Mouse (Mus musculus) Patski (cell line): ENCODE data around the gene Smim20. TPM values are rescaled to one million over a fixed set of nuclear protein-coding genes. Genes with fewer than 3 reads are reported as not detected.

Source experiments
- ATAC-seq: fragments of 100-300 bp; one replicate; pipeline ENCODE4 v1.8.0; 2021
- CTCF ChIA-PET: fragments of 350-600 bp; sonication (Branson Sonifier 250); formaldehyde crosslinking; loops from one replicate; lab custom pipeline; 2022; ENCODE audit warnings: inconsistent platforms; lab: Charles Lee
- POLR2A ChIA-PET: fragments of 350-600 bp; sonication (Branson Sonifier 250); formaldehyde crosslinking; loops from one replicate; lab custom pipeline; 2022; ENCODE audit warnings: antibody characterized with exemption, inconsistent platforms; lab: Charles Lee
- DNase-seq: peaks from one replicate; pipeline ENCODE4 v3.0.0-alpha.2; 2011; ENCODE audit warnings: low read depth, low spot score
- H3K27me3 ChIP-seq: fragments of 371-371 bp; one replicate; pipeline ENCODE4 v1.5.1; 2021
- CTCF ChIP-seq: fragments of 100-300 bp; IDR thresholded peaks from one replicate; pipeline ENCODE4 v1.5.1; 2021
- in situ Hi-C: fragments of 300-500 bp; cut with MboI; formaldehyde crosslinking; loops from 3 replicates; pipeline ENCODE4 v1.11.1; 2018; ENCODE audit warnings: low pct_unique_long_range_greater_than_20kb, mixed read lengths
- polyA plus RNA-seq: library from polyadenylated mRNA; unstranded; gene quantifications from one replicate; pipeline ENCODE4 v1.2.3, GENCODE M21; 2021

Smim20 gene
- polyA plus RNA-seq, 1 experiment from 2014 or later, result 91.7 TPM

GRCm38 (mm10) chr5:53304936-53305335 is 38.1 kb downstream of the Smim20 start:
- no peak for DNase-seq
- POLR2A ChIA-PET, result interaction anchor here (0.7 kb wide), 1 partner anchor 227 kb away, joined by 5 read pairs; no protein-coding TSS in a partner anchor
- no peaks in the 10 kb centered on the region for H3K27me3 ChIP-seq
- CTCF ChIA-PET, result no interaction called here
- no peak for TF ChIP-seq CTCF
- in situ Hi-C loops, result no loop called here
- no peak for ATAC-seq

DNA sequence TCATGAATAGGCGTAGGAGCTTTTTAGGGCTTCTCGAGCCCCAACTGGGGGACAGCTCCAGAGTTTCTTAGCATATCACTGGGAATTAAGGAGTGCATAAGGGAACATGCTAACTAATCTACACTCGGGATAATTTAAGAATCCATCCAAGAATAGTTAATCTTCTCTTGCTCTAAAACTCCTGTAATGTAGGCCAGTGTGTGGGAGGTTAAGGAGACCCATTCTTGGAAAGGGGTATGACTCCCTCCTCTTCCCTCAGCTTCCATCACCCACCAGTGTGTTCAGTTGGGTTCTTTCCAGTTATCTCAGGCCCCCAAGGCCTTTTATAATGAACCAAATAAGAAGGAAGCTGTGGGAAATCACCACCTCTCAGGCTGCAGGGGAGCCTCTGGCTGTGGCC is 40.0 kb downstream of the Smim20 start:
- ChIA-PET CTCF (interaction anchor here (0.9 kb wide), 1 partner anchor 15 kb away, joined by 5 read pairs; no protein-coding TSS in a partner anchor), POLR2A (no interaction called here)
- in situ Hi-C loops, result no loop called here
- no peaks in the 10 kb centered on the region for H3K27me3 ChIP-seq
- DNase-seq, result no peak
- no peak for ATAC-seq
- no peak for TF ChIP-seq CTCF

DNA sequence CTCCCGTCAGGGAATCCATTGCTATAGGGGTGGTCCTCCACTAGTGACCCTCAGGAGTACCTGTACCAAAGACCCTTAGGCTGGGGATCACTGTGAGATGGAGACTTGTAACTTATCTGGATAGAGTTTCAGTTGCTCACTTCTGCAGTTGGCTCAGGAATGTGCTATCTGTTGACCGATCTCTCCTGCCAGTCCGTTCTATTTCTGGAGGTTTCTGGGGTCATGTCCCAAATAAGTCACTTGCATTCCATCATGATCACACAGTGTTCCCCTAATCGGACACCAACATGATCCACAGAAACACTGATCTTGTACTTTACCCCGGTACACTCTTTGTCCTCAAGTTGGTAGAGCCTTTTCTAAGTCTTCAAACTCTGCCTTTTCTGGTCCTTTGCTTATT is 40.6 kb downstream of the Smim20 start:
- in situ Hi-C loops, result no loop called here
- H3K27me3 ChIP-seq, result no peaks in the 10 kb centered on the region
- CTCF ChIA-PET, result interaction anchor here (0.9 kb wide), 1 partner anchor 14 kb away, joined by 5 read pairs; no protein-coding TSS in a partner anchor
- DNase-seq (no peak), ATAC-seq (no peak)
- no peak for TF ChIP-seq CTCF
- POLR2A ChIA-PET, result no interaction called here

DNA sequence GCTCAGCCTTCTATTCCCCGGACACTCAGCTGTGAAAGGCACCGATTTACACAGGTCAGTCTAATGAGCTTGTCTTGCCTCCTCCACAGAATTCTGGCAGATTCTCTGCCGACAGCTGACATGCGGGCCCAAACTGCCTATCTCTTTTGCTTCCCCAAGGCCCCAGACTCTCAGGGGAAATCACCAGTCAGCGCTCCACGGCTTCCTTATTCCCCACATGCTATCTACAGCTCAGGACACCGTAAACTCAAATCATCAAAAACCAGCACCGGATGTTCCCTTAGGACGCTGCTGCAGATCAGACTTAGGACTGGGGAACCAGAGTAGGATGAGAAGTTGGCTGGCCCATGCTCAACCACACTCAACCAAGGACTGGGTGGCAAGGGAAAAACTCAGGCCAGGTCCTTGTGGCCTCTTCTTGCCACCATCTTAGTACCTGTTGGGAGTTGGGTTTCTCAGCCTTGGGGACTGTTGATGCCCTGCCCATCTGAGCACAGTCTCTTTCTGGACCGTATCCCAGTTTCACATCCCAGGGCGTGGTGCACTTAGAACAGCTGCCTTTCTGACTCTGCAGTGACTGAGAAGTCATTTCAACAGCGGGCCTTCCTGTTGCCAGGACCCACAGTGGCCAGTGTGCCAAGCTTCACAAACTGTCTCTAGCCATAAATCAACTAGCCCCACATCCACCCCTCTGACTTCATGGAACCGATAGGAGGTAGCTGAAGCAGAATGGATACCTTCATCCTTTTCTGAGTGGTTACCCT is 47.7 kb downstream of the Smim20 start:
- in situ Hi-C loops, result no loop called here
- no peak for DNase-seq
- no peak for TF ChIP-seq CTCF
- H3K27me3 ChIP-seq, result no peaks in the 10 kb centered on the region
- ChIA-PET CTCF (interaction anchor here (0.8 to 1.9 kb wide), 2 partner anchors 11 to 31 kb away, joined by 3 to 6 read pairs; no protein-coding TSS in a partner anchor), POLR2A (no interaction called here)
- no peak for ATAC-seq

DNA sequence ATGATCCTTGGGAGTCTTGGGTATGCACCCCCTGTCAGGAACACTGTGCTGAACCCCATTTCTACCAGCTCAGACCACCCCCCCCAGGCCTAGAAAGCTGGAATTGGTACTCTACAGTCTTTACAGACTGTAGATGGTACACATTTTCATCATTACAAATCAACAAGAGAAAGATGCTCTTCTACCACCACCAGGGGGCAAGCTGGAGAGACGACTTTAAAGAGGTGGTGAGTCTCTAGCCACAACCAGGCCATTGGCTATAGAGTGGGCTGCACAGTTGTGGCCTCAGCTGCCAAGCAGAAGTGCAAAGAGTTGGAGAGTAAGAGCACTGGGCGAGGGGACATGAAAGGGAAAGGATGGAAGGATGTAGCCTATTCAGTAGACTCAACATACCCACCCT is 48.9 kb downstream of the Smim20 start:
- DNase-seq (no peak), ATAC-seq (no peak)
- in situ Hi-C loops, result no loop called here
- TF ChIP-seq CTCF, result peak; percentile 24
- ChIA-PET POLR2A (no interaction called here), CTCF (interaction anchor here (0.8 to 1.9 kb wide), 2 partner anchors 10 to 32 kb away, joined by 3 to 6 read pairs; no protein-coding TSS in a partner anchor)
- H3K27me3 ChIP-seq, result no peaks in the 10 kb centered on the region

DNA sequence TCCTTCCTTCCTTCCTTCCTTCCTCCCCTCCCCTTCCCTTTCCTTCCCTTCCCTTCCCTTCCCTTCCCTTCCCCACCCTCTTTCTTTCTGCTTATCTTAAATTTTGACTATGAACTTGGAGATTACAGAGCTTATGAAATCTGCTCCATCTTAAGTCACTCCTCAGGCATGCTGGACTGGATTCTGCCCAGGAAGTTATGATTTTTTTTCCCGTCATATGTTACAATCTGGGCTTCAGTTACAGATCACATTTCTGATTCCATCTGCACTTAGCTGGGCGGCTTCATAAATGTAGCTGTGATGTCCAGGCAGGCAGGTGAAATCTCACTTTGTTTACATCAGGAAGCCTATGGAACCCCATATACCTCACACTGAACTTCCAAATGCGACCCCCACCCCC is 50.5 kb downstream of the Smim20 start:
- no peak for ATAC-seq
- DNase-seq, result no peak
- CTCF ChIA-PET, result no interaction called here
- in situ Hi-C loops, result no loop called here
- no peaks in the 10 kb centered on the region for H3K27me3 ChIP-seq
- POLR2A ChIA-PET, result no interaction called here
- TF ChIP-seq CTCF, result no peak

DNA sequence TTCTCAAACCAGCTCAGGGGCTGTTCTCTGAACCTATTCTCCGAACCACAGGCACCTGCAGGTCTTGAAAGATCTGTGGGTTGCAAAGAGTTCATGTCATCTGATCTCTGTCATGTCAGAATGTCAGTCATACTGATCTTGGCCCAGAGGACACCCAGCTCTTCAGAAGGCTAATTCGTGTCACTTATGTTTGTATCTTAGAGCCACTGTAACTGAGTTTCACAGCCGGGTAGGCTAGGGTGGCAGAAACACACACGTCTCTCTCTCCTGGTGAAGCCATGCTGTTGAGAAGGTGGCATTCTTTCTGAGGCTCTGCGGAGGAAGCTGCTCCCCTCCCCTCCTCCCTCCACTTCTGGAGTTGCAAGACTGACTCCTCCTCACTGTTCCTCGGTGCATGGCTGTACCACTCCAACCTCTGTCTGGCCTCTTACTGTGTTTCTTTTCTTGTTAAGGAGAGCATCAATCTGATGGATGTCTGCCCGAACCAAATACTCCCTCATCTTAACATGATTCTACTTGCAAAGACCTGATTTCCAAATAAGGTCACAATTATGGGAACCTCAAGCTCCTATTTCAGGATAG is 51.1 kb downstream of the Smim20 start:
- ATAC-seq, result no peak
- in situ Hi-C loops, result no loop called here
- H3K27me3 ChIP-seq, result no peaks in the 10 kb centered on the region
- POLR2A ChIA-PET, result no interaction called here
- CTCF ChIA-PET, result interaction anchor here (1.1 kb wide), 1 partner anchor 15 kb away, joined by 3 read pairs; no protein-coding TSS in a partner anchor
- no peak for DNase-seq
- no peak for TF ChIP-seq CTCF

DNA sequence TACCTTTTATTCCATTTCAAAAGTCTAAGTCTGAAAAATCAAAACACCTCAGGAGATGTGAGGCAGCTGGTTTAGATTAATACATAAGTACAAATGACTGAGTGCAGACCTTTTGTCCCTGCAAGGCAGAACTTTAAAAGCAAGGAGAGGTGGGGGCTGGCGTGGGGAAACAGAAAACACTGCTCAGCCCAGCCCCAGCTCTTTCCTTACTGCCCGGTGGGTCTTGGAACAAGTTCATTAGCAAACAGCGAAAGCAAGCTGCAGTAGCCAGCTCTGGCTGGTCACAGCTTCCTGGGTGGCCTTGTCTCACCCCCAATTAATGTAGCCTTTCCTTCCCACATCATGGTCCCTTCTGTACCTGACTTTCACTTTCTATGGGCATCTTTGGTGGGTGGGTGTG is 53.4 kb downstream of the Smim20 start:
- ATAC-seq (no peak), DNase-seq (no peak)
- no peaks in the 10 kb centered on the region for H3K27me3 ChIP-seq
- in situ Hi-C loops, result loop anchor here (10.0 kb wide), 2 partner anchors 354 to 794 kb away; no protein-coding TSS in a partner anchor
- POLR2A ChIA-PET, result no interaction called here
- no peak for TF ChIP-seq CTCF
- CTCF ChIA-PET, result interaction anchor here (1.0 kb wide), 1 partner anchor 13 kb away, joined by 3 read pairs; no protein-coding TSS in a partner anchor

GRCm38 (mm10) chr5:53321901-53322300 is 55.0 kb downstream of the Smim20 start:
- no peak for TF ChIP-seq CTCF
- ChIA-PET POLR2A (no interaction called here), CTCF (interaction anchor here (1.3 kb wide), 1 partner anchor 15 kb away, joined by 5 read pairs; no protein-coding TSS in a partner anchor)
- no peaks in the 10 kb centered on the region for H3K27me3 ChIP-seq
- DNase-seq, result no peak
- ATAC-seq, result no peak
- in situ Hi-C loops, result loop anchor here (10.0 kb wide), 2 partner anchors 353 to 793 kb away; no protein-coding TSS in a partner anchor

- TF ChIP-seq CTCF, result peak; percentile 30
- no peak for DNase-seq
- H3K27me3 ChIP-seq, result no peaks in the 10 kb centered on the region
- ATAC-seq, result no peak
- ChIA-PET POLR2A (no interaction called here), CTCF (interaction anchor here (1.3 kb wide), 1 partner anchor 15 kb away, joined by 5 read pairs; no protein-coding TSS in a partner anchor)
- in situ Hi-C loops, result loop anchor here (10.0 kb wide), 2 partner anchors 352 to 792 kb away; no protein-coding TSS in a partner anchor
Observed at GRCm38 (mm10) chr5:53322471-53322870, 55.6 kb downstream of the Smim20 start.
